Mouse (Mus musculus): ENCODE measurements around the gene Lrrc75a. TPM values are rescaled to one million over a fixed set of nuclear protein-coding genes. Genes with fewer than 3 reads are reported as not detected.
A peak's percentile ranks its signal among the peaks of the same experiment; 100 is the strongest.

Gene Lrrc75a
- total and polyA plus RNA-seq, 3 experiments: 7.0 to 8.9 TPM; not detected in 1

GRCm38 (mm10) chr11:62605619-62606298 lies 42.6 kb downstream of the Lrrc75a start:
- DNase-seq (ENCODE audit: low read depth, low spot score): peak; percentile 83
- H3K9me3 ChIP-seq (replicated peaks; ENCODE audit: insufficient read depth, low read length): no peaks in the 10 kb centered on the region
- H3K27me3 ChIP-seq (ENCODE audit: control insufficient read depth in 1 of 2, insufficient read depth in 2 of 2, low read length in 2 of 2): no peaks in the 10 kb centered on the region
- peaks cover 25% of the 10 kb centered on the region for H3K79me2 ChIP-seq (ENCODE audit: control insufficient read depth, insufficient read depth, low read length, poor library complexity)
- TF ChIP-seq ELF1 (IDR thresholded peaks at IDR 0.05; ENCODE audit: low read depth, low read length): no peak
- TF ChIP-seq GATA1 (IDR thresholded peaks at IDR 0.05; ENCODE audit: low read depth, low read length): no peak
- no peak for TF ChIP-seq MYC (IDR thresholded peaks at IDR 0.05; ENCODE audit: low read depth, low read length)
- TF ChIP-seq POLR2AphosphoS5 (IDR thresholded peaks at IDR 0.05; ENCODE audit: borderline replicate concordance, low read depth, low read length): peak; percentile 85
- no peak for TF ChIP-seq EP300 (IDR thresholded peaks at IDR 0.05; ENCODE audit: low read depth in 1 of 2, low read length in 2 of 2)
- no peak for TF ChIP-seq TCF12 (IDR thresholded peaks at IDR 0.05; ENCODE audit: low read depth, low read length)
- peak; percentile 73 to 88; a peak in 3 of 4 replicates for TF ChIP-seq POLR2A (IDR thresholded peaks at IDR 0.05; ENCODE audit: control insufficient read depth in 1 of 2, insufficient read depth in 1 of 2, low read depth in 1 of 2, low read length in 2 of 2, poor library complexity in 1 of 2)
- no peak for TF ChIP-seq NRF1 (IDR thresholded peaks at IDR 0.05; ENCODE audit: insufficient read depth, low read depth, low read length, poor library complexity, severe bottlenecking)
- TF ChIP-seq TBP (IDR thresholded peaks at IDR 0.05; ENCODE audit: low read depth, low read length): peak; percentile 38; the same call in 1 of the 2 replicates
- TF ChIP-seq SMC3 (IDR thresholded peaks at IDR 0.05; ENCODE audit: low read depth, low read length): no peak
- TF ChIP-seq CHD1 (IDR thresholded peaks at IDR 0.05; ENCODE audit: low read depth, low read length): no peak
- no peak for TF ChIP-seq TAL1 (IDR thresholded peaks at IDR 0.05; ENCODE audit: low read length)
- TF ChIP-seq MAFK (IDR thresholded peaks at IDR 0.05; ENCODE audit: borderline replicate concordance, low read depth, low read length): no peak
- no peak for TF ChIP-seq MXI1 (IDR thresholded peaks at IDR 0.05; ENCODE audit: low read depth, low read length)
- TF ChIP-seq SIN3A (IDR thresholded peaks at IDR 0.05; ENCODE audit: low read length): no peak
- TF ChIP-seq NELFE (IDR thresholded peaks at IDR 0.05; ENCODE audit: low read depth, low read length): no peak
- no peak for TF ChIP-seq JUND (IDR thresholded peaks at IDR 0.05; ENCODE audit: low read depth, low read length)
- TF ChIP-seq BHLHE40 (IDR thresholded peaks at IDR 0.05; ENCODE audit: borderline replicate concordance, low read depth, low read length): no peak
- H3K27ac ChIP-seq (ENCODE audit: control insufficient read depth, low read depth, low read length): peak overlapping the region; percentile 99
- H3K4me1 ChIP-seq (ENCODE audit: control insufficient read depth in 1 of 2, insufficient read depth in 2 of 2, low read length in 2 of 2): peaks cover 0 to 13% of the 10 kb centered on the region in 2 experiments; a peak in 2 of 4 replicates
- H3K9ac ChIP-seq (ENCODE audit: control insufficient read depth, low read depth, low read length, poor library complexity, severe bottlenecking): peak overlapping the region; percentile 97
- peaks cover 12 to 26% of the 10 kb centered on the region in 2 experiments for H3K36me3 ChIP-seq (ENCODE audit: control insufficient read depth in 1 of 2, insufficient read depth in 2 of 2, low read length in 2 of 2)
- H3K4me3 ChIP-seq (ENCODE audit: control insufficient read depth in 1 of 2, insufficient read depth in 1 of 2, low read depth in 2 of 2, low read length in 2 of 2): peak overlapping the region in 1 of 2 experiments; percentile 97; a peak in 2 of 4 replicates

GRCm38 (mm10) chr11:62604886-62605618 lies 43.3 kb downstream of the Lrrc75a start:
- Histone ChIP-seq H3K27ac (ENCODE audit: control insufficient read depth, low read depth, low read length) (peak overlapping the region; percentile 99), H3K27me3 (ENCODE audit: control insufficient read depth in 1 of 2, insufficient read depth in 2 of 2, low read length in 2 of 2) (no peaks in the 10 kb centered on the region), H3K4me3 (ENCODE audit: control insufficient read depth in 1 of 2, insufficient read depth in 1 of 2, low read depth in 2 of 2, low read length in 2 of 2) (peak overlapping the region; percentile 55 to 97), H3K4me1 (ENCODE audit: control insufficient read depth in 1 of 2, insufficient read depth in 2 of 2, low read length in 2 of 2) (peaks cover 0 to 13% of the 10 kb centered on the region in 2 experiments; a peak in 2 of 4 replicates), H3K36me3 (ENCODE audit: control insufficient read depth in 1 of 2, insufficient read depth in 2 of 2, low read length in 2 of 2) (peaks cover 12 to 26% of the 10 kb centered on the region in 2 experiments), H3K9me3 (replicated peaks; ENCODE audit: insufficient read depth, low read length) (no peaks in the 10 kb centered on the region), H3K79me2 (ENCODE audit: control insufficient read depth, insufficient read depth, low read length, poor library complexity) (peaks cover 25% of the 10 kb centered on the region), H3K9ac (ENCODE audit: control insufficient read depth, low read depth, low read length, poor library complexity, severe bottlenecking) (peak overlapping the region; percentile 97)
- TF ChIP-seq MAFK (IDR thresholded peaks at IDR 0.05; ENCODE audit: borderline replicate concordance, low read depth, low read length): no peak
- peak in 1 of 2 experiments; percentile 42; a peak in 1 of 4 replicates for TF ChIP-seq POLR2A (IDR thresholded peaks at IDR 0.05; ENCODE audit: control insufficient read depth in 1 of 2, insufficient read depth in 1 of 2, low read depth in 1 of 2, low read length in 2 of 2, poor library complexity in 1 of 2)
- TF ChIP-seq BHLHE40 (IDR thresholded peaks at IDR 0.05; ENCODE audit: borderline replicate concordance, low read depth, low read length): no peak
- TF ChIP-seq POLR2AphosphoS5 (IDR thresholded peaks at IDR 0.05; ENCODE audit: borderline replicate concordance, low read depth, low read length): 0 out of 2 replicates have a peak, but pooled peaks have one; percentile 17
- TF ChIP-seq E2F4 (IDR thresholded peaks at IDR 0.05; ENCODE audit: borderline replicate concordance, low read depth, low read length): no peak
- peak; percentile 78 for DNase-seq (ENCODE audit: low read depth, low spot score)
